Mouse (Mus musculus) gastrocnemius, postnatal 10 days (tissue): ENCODE results near the gene Klk12. TPM values are rescaled to one million over a fixed set of nuclear protein-coding genes. Genes with fewer than 3 reads are reported as not detected.

ENCODE experiments used
- DNase-seq: peaks from one replicate; pipeline ENCODE4 v3.0.0; 2021; ENCODE audit warnings: mixed read lengths
- long read RNA-seq, 2 experiments: library from polyadenylated mRNA; stranded (forward); transcript quantifications; one replicate each; pipeline ENCODE4 v2.0.0; 2021
- total RNA-seq, 2 experiments: library from RNA; stranded (reverse); gene quantifications; 2 replicates each; pipeline ENCODE4 v1.2.3; 2021

Gene Klk12
- not detected for total RNA-seq
- long read RNA-seq, experiment 1, result 0 reads
- long read RNA-seq, experiment 2, result 0 reads

DNA sequence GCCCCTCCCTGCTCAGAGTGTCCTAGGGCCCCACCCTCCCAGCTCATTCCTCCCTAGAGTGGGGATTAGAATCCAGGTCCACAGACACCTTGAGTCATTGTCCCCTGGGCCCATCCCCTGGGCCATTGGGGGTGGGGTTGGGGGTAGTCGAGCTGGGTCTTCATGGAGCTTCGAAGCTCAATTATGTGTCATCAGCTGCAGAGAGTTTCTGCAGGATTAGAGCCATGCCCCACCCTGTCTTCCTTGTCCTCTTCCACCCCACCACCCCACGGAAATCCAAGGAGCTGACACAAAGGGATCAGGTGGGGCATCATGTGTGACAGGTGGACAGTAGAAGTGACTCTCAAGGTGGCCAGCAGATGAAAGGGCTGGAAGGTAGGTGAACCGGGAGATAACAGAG lies at the start of gene Klk12:
Klk12 (plus strand) TSS at position 301 of the 400 bp plus-strand sequence.
- DNase-seq, result no peak

DNA sequence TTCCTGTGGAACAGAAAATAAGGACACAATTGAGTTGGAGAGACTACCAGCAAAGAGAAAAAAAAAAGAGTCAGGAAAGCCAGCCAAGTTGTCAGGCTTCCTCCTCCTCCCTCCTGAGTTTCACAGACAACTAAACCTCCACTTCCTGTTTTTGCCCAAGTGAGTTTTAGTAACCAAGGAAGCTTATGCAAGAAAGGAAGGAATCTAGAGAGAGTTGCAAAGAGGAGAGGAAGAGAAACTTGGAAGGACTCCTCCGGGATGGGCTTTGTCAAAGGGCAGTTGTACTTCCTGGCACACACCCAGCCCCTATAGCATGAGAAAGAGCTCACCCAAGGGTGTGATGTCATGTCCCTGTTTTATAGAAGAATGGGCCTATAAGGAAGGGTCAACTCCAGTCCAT lies 20.9 kb upstream of the Klk12 start:
- no peak for DNase-seq

DNA sequence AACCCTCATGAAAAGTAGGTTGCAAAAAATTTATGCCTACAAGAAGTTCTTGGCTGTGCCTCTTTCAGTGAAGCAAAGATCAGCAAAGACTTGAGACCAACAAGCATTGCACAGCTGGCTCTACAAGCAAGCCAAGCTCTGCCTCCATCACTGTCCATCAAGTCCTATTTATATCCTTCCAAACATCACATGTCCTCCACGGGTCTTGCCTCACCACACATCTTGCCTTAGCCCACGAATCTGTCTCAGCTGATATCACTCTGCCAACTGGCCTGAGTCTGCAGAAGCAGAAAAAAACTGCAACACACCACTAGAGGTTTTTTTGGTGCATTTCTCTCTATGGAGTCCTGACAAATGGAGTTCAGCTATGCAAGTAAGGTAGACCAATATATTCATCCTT lies 15.9 kb upstream of the Klk12 start:
- DNase-seq, result no peak

DNA sequence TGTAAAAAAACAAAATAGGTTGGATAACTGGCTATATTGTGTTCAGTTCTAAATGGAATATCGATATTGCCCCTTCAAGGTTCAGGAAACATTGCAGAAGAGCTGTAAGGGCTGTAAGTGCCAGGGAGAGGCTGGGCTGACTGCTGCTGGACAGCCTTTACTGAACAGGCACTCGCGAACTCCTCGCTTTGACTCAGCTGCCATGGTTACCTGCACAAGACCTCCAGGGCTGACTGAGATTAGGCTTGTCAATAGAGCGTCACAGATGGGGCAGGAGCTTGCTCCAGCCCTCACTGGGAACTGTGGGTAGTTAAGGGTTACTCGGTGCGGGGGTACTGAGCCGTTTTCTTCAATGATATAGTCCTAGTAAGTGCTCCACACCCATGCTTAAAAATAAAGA lies 2.2 kb upstream of the Klk12 start:
- DNase-seq, result no peak

DNA sequence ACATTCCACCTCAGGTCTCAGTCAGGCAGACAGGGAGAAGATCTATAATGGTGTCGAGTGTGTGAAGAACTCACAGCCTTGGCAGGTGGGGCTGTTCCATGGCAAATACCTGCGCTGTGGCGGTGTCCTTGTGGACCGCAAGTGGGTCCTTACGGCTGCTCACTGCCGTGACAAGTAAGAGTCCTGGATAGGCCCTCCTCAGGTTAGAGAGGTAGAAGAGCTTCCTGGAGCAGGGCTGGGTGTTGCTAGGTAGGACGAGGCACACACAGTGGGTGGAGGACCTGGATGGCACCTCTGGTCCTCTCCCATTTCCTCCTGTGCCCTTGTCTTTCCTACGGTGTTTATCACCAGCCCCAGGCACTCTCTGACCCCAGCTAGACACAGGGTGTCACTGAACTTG lies 939 bp downstream of the Klk12 start:
- no peak for DNase-seq

DNA sequence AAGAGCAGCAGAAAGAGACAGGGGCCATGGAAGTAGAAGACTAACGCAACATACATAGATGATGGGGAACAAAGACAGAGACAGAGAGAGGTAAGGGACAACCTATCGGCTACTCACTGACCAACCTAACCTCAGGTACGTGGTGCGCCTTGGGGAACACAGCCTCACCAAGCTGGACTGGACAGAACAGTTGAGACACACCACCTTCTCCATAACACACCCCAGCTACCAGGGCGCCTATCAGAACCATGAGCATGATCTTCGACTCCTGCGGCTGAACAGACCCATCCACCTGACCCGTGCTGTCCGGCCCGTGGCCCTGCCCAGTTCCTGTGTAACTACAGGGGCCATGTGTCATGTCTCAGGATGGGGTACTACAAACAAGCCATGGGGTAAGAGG lies 2.0 kb downstream of the Klk12 start:
- no peak for DNase-seq

DNA sequence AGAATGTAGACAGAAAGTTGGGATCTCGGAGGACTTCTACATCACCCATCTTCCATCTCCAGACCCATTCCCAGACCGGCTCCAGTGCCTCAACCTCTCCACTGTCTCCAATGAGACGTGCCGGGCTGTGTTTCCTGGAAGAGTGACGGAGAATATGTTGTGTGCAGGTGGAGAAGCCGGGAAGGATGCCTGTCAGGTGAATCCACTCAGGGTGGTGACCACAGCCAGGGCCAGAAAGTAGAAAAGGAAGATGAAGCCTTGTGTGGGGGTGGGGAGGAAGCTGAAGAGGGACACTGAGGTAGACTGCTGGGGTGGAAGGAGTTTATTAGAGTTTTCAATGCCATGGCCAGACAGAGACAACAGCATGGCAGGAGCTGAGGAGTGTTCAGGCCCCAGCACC lies 3.2 kb downstream of the Klk12 start:
- DNase-seq, result no peak

DNA sequence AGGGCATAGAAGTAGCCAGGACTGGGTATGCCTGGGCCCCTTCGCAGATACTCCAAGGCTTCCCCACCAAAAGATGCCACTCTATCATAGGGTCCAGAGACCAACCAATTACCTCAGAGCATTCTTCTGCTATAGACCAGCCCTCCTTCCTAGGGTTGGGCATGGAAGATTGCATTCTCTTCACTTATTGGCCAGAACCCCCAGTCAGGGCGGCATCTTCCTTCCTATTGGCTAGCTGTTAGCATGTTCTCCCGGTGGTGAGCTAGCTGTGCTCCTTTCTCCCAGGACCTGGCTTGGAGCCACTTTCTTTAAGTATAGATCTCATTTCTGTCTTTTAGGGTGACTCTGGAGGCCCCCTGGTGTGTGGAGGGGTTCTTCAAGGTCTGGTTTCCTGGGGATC lies 4.2 kb downstream of the Klk12 start:
- DNase-seq, result no peak

DNA sequence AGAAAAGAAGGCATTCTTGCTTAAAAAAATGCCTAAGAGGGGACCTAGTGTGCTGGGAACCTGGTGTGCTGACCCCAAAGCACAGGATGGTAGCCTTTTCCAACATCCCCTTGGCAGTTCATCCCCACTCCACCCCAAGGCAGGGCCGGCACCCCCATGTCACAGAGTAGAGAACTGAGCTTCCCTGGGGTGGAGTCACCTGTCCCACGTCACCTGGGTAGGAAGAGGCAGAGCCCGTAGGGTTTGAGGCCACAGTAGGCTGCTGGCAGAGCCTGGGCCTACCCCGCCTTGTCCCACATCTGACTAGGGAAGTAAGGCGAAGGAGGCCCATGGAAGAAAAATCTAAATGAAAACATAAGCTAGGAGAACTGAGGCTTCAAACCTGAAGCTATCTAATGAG lies 5.7 kb downstream of the Klk12 start, which contains the start of gene Klk11:
Klk11 (plus strand) TSS at position 241 of the 400 bp plus-strand sequence.
- DNase-seq, result no peak

DNA sequence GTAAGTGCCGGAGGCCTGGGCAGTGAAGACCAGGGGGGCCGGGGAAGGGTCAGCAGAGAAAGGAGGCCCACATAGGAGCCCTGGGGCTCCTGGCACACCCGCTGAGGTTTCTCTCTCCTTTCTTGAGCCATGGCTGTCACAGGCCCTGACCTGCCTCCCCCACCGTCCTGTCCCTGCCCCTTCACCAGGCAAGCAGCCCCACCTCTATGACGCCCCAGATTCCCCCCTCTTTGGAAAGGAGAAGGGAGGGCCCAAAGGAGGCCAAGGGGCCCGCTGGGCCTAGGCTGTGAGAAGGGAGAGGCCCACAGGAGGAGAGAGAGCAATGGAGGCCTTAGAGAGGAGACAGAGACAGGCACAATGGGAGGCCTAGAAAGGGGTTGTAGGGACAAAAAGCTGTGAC lies 6.1 kb downstream of the Klk12 start:
- DNase-seq, result no peak

DNA sequence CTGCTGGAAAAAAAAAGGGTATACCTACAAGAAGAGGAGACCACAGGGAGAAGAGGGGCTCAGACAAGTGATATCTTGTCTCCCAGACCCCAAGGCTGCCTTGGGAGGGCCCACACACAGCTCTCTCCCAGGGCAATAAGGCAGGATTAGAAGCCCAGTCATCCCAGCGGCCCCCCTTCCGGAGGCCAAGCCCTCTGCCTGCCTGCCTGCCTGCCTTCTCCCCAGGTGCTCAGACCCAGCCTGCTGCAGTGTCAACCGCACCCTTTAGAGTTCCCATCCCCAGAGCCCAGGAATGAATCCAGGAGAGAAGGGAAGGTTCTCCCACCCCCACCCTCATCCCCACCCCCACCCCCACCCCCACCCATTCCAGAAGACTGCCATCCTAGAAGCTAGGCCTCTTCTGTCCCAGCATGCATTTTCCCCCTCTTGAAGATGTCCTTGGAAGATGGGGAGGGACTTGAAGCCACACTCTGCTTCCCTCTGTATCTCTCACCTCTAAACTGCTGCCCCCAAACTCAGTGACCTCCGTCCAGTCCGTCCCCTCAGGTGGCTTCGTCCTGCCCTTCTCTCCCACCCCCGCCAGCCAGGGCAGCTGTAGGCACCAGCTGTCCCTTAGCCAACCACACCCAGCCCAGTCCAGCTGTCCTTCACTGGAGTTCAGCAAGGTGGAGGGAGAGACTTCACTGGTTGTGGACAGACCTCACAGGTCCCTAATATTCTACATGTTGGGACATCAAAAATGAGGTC lies 6.8 kb downstream of the Klk12 start:
- no peak for DNase-seq

DNA sequence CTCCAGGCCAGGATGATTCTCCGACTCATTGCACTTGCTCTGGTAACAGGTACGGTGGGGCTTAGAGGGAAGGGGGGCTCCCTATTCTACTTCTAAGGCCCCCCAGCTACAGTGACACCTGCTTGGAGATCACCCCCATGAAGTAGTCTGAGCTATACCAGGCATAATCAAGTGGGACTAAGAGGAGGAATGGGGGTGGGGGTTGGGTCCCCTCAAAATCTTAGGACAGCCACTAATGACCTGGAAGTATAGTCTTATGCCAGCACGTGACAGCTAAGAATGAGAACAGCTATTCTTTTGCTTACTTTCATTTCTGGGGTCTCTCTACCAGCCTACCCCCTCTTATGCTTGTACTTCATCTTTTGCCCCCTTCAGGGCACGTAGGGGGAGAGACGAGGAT lies 7.8 kb downstream of the Klk12 start:
- no peak for DNase-seq

DNA sequence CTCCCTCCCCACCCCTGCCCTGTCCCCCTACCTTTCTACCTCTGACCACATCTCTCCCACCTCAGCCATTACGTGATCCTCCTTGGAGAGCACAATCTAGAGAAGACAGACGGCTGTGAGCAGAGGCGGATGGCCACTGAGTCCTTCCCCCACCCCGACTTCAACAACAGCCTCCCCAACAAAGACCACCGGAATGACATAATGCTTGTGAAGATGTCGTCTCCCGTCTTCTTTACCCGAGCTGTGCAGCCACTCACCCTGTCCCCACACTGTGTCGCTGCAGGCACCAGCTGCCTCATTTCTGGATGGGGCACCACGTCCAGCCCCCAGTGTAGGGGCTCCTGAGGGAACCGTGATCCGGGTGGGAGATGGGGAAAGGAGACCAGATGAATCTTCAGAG lies 8.7 kb downstream of the Klk12 start:
- no peak for DNase-seq

DNA sequence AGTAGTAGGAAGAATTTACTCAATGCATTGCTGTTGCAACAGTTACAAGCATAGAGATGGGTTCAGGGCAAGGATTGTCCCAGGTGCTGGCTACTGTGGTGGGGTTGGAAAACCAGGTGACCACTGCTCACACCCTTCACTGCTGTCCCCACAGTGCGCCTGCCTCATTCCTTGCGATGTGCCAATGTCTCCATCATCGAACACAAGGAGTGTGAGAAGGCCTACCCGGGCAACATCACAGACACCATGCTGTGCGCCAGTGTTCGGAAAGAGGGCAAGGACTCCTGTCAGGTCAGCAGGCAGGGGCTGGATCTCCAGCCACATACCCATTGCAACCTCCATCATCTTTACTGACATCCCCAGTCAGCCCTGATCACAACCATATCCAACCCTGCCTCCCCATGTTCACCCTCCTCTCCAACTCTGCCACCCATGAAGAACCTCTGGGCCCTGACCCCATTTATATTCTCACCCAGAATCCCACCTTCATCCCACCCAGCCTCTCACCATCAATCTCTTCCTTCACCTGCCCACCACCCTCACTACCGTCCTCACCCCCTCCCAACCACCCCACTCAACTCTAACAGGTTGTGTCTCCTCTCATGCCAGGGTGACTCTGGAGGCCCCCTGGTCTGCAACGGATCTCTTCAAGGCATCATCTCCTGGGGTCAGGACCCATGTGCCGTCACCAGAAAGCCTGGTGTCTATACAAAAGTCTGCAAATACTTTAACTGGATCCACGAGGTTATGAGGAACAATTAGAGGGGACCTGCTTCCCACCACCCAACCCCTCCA lies 9.7 kb downstream of the Klk12 start:
- no peak for DNase-seq

DNA sequence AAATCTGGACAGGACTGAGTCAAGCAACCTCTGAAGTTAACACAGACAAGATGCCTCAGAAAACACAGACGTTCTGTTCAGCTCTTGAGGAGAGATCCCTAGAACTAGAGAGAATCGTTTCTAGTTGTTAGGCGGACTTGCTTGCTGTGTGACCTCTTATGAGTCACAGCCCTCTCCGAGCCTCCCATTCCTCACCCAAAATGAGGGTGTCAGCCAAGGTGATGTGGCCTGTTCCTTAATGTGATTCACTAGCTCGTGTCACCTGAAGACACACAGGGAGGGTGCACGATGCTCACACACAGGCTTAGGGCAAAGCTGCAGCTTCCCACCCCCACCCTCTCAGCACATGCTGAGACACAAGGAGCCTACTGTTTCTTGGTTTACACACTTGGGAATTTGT lies 11.5 kb downstream of the Klk12 start:
- DNase-seq, result no peak

DNA sequence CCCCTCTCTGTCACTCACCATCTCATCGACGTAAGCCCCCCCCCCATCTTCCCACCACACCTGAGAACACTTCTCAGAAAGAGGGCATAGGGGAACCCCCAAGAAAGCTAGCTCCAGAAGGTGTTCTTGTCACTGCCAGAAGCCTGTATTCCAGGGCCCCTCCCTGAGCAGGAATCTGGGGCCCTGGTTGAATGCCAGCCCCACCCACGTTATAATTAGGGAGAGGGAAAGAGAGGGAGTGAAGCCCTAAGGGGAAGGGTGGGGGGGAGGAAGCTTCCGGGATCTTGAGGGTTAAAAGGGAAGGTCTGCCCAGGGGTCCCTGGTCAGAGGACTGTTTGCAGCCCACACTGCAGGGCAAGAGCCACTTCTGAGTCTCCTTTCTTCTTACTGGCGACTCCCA lies 12.0 kb downstream of the Klk12 start, which contains the start of gene Klk10:
Klk10 (plus strand) TSS at position 290 of the 400 bp plus-strand sequence.
- DNase-seq, result no peak

DNA sequence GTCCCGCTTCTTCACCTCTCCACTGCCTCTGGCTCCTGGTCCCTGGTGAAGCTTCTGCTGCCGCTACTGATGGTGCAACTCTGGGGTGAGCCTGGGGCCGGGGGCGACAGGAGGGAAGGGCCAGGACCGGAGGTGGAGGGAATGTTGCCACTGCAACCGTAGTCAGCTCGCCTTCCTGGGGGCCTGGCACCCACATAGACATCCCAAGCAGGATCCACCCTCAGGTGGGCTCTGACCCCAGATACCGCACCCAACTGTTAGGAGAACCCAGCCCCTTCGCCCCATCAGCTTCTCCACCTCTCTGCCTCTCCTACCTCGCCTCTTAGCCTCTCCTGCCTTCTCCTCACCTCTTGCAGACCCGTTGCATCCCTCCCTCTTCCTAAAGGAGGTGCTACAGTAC lies 12.8 kb downstream of the Klk12 start:
- no peak for DNase-seq

DNA sequence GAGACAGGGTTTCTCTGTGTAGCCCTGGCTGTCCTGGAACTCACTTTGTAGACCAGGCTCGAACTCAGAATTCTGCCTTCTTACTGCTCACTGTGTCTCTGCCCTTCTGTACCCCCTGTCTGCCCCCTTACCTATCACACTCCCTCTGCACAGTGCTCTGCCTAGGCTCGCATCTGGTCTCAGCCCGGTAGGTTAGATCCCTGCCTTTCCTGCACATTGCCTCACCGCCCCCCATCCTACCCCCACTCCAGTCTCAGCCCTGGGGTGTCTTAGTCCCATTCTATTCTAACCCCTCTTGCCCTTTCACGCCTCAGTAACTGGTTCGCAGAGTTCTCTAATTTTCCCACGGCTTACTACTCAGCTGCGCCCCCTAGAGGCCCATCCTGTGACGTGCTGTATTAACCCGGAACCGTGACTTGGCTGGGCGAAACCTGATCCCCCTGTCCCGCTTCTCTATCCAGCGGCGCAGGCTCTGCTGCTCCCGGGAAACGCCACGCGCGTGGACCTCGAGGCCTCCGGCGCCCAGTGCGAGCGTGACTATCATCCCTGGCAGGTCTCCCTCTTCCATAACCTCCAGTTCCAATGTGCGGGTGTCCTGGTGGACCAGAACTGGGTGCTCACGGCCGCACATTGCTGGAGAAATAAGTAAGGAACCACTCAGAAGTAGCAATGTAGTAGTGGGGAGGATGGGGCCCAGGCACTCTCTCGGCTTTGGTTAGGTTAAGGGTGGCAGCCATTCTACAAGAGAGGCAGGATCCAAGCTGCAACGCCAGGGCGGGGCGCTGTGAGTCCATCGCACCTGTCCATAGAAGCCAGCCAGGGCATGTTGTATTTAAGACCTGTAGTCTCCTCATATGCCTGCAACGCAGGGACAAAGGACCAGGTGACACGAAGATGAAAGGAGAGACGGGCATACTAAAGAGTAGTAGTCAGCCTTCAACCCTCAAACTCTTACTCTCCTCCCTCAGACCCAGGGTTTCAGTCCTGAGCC lies 13.9 kb downstream of the Klk12 start:
- peak; percentile 84 for DNase-seq

DNA sequence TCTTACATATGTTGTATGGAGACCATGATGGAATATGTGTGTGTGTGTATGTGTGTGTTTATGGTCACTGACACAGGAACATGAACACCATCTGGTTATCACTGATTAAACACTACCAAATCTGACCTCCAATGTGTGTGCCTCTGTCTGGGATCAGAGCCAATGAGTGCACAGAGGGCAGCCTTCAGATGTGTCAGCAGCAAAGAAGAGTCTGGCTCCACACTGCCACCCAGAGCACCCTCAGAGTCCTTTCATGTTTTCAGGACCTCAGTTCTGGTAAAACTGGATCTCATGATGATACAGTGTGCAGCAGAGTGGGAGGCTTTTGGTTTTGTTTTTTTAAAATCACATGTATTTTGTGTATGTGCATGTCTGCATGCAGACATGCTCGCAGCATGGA lies 16.6 kb downstream of the Klk12 start:
- DNase-seq, result no peak

DNA sequence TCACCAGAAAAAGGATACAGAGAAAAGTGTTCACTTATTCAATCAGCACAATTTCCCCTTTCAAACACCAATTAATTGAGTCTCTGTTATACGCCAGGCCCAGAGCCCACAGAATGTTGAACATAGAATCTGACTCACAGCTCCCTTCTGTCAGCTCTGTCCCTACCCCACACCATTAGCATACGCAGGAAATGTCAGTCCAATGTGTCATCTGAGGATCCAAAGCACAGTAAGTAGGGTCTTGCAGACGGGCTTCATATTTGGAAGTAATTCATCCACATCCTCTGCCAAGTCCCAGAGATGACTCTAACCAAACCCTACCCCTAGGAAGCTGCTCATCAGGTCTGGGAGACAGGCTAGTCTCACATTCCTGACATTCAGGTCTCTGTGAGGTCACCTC lies 19.4 kb downstream of the Klk12 start:
- no peak for DNase-seq

DNA sequence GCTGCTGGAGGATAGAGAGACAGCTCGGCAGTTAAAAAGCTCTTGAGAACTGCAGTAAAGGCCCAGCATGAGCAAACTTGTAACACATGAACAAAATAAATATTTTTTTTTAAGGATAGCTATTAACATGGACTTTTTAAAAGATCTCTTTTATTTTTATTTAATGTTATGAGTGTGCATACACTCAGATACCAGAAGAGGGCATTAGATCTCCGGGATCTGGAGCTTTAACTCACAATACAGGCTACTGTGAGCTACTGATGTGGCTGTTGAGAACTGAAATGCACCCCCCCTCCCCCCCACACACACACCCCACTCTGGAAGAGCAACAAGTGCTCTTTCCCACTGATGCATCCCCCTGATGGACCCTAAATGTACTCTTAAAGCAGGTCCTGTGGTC lies 20.6 kb downstream of the Klk12 start:
- DNase-seq, result no peak

DNA sequence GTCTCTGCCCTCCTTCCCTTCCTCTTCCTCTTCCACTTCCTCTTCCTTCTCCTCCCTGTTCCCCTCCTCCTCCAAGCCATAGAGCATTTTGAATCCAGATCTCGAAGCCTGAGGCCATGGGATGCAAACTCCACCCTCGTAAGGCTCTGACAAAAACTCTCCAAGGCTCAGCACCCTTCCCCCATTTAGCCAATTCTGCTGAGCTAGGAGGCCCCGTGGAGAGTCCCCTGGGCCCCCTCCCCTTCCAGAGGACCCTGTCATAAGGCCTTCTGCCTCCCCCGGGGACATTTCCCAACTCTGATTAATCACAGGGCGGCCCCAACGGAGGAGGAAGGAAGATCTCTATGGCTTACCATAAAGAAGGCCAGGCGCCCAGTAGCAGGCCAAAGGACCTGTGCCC lies 22.9 kb downstream of the Klk12 start, which contains the start of gene Klk9:
Klk9 (plus strand) TSS at position 301 of the 400 bp plus-strand sequence.
- no peak for DNase-seq
